Mouse (Mus musculus) heart, adult 8-10 months (tissue): ENCODE data around the gene Pfn1. TPM values are rescaled to one million over a fixed set of nuclear protein-coding genes. Genes with fewer than 3 reads are reported as not detected.

ENCODE experiments used
- DNase-seq: peaks from one replicate; pipeline ENCODE4 v3.0.0; 2022; ENCODE audit warnings: low spot score
- total RNA-seq, 4 experiments: library from RNA; stranded (reverse); gene quantifications; 2 replicates each; pipeline ENCODE4 v1.2.4; 2022

Pfn1 gene
- total RNA-seq, 4 experiments from 2014 or later = 243 to 295 (median 274) TPM

- no peak for DNase-seq
Measured at GRCm38 (mm10) chr11:70674501-70674900, 20.1 kb upstream of the Pfn1 start.

- no peak for DNase-seq
Measured at GRCm38 (mm10) chr11:70674014-70674413, 19.6 kb upstream of the Pfn1 start.

GRCm38 (mm10) chr11:70671333-70672047 is 17.0 kb upstream of the Pfn1 start:
- no peak for DNase-seq

- no peak for DNase-seq
Measured at GRCm38 (mm10) chr11:70670483-70670882, 16.0 kb upstream of the Pfn1 start.

- peak; percentile 64 for DNase-seq
Measured at GRCm38 (mm10) chr11:70669582-70670345, 15.3 kb upstream of the Pfn1 start.

GRCm38 (mm10) chr11:70668771-70669505 is 14.5 kb upstream of the Pfn1 start, which contains the start of gene Spag7:
TSS of gene Spag7 (minus strand) at chr11:70669416.
- peak; percentile 100 for DNase-seq

- DNase-seq = no peak
Measured at GRCm38 (mm10) chr11:70668335-70668770, 13.9 kb upstream of the Pfn1 start.

GRCm38 (mm10) chr11:70667271-70668150 is 13.1 kb upstream of the Pfn1 start:
- DNase-seq = no peak

GRCm38 (mm10) chr11:70666687-70667086 is 12.2 kb upstream of the Pfn1 start:
- no peak for DNase-seq

GRCm38 (mm10) chr11:70664741-70665140 is 10.3 kb upstream of the Pfn1 start:
- DNase-seq = no peak

- DNase-seq = no peak
Measured at GRCm38 (mm10) chr11:70663957-70664356, 9.5 kb upstream of the Pfn1 start.

- DNase-seq = no peak
Measured at GRCm38 (mm10) chr11:70663101-70663500, 8.7 kb upstream of the Pfn1 start.

GRCm38 (mm10) chr11:70660571-70660970 is 6.1 kb upstream of the Pfn1 start:
- DNase-seq = no peak

- no peak for DNase-seq
Measured at GRCm38 (mm10) chr11:70658942-70659341, 4.5 kb upstream of the Pfn1 start.

- DNase-seq = no peak
Measured at GRCm38 (mm10) chr11:70658521-70658920, 4.1 kb upstream of the Pfn1 start.

GRCm38 (mm10) chr11:70657991-70658390 is 3.5 kb upstream of the Pfn1 start:
- DNase-seq = no peak

GRCm38 (mm10) chr11:70657573-70657972 is 3.1 kb upstream of the Pfn1 start:
- DNase-seq = no peak

- DNase-seq = no peak
Measured at GRCm38 (mm10) chr11:70656964-70657363, 2.5 kb upstream of the Pfn1 start, which contains the start of gene Eno3. TSS of gene Eno3 (plus strand) at chr11:70657202.

- DNase-seq = peak; percentile 81
Measured at GRCm38 (mm10) chr11:70656456-70656927, 2.0 kb upstream of the Pfn1 start.

- DNase-seq = peak; percentile 65
Measured at GRCm38 (mm10) chr11:70655571-70656455, 1.4 kb upstream of the Pfn1 start.
